Mouse (Mus musculus) inflammation-experienced regulatory T-cells, adult 16 weeks (primary cell): ENCODE measurements around the gene Cd79b. TPM values are rescaled to one million over a fixed set of nuclear protein-coding genes. Genes with fewer than 3 reads are reported as not detected.

Experiments used
- polyA plus RNA-seq: library from polyadenylated mRNA; unstranded; fragments of 100-300 nt; shearing (Covaris generic); gene quantifications from one replicate; pipeline ENCODE4 v1.2.1, GENCODE M21; 2017

Cd79b gene
- polyA plus RNA-seq = 56.1 TPM

DNA sequence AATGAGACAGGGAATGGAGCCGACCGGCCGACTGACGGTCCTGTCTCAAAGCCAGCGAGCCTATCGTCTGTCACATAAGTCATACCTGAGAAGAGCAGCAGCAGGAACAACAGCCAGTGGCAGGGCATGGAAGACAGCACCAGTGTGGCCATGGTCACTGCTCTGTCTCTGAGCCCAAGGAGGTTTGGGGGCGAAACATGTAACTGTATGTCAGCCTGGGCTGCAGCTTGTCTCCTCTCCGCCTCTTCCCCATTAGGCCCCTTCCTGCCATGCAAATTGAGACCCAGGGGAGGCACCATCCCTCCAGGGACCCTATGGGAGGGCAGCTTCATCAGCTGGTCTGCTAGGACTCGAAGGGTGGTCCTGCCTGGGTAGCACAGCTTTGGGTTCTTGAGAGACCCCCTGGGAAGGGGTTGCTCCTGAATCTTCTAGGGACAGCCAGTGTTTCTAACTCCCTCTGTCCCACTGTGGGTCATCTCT is at the start of gene Cd79b:
Gene Cd79b, minus strand, starts transcription at position 430 of the 480 bp plus-strand sequence.

DNA sequence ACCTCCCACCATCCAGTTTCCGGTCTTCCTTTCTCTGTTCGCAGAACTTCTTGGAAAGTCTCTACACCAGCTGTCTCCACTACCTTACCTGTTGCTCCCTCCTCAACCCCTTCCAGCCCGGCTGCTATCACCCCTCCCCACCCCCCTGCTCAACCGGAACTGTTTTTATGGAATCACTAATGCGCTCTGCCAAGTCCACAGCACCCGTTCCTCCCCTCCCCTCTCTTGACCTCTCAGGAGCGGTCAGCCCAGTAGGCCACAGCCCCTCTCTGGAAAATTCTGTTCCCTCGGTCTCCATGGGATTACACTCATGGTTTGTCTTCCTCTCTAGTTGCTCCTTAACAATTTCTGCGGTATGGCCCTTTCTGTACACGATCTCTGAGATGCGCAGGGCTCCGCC is 38.6 kb upstream of the Cd79b start, which contains the start of gene Scn4a:
Gene Scn4a, minus strand, starts transcription at position 101 of the 400 bp plus-strand sequence.

DNA sequence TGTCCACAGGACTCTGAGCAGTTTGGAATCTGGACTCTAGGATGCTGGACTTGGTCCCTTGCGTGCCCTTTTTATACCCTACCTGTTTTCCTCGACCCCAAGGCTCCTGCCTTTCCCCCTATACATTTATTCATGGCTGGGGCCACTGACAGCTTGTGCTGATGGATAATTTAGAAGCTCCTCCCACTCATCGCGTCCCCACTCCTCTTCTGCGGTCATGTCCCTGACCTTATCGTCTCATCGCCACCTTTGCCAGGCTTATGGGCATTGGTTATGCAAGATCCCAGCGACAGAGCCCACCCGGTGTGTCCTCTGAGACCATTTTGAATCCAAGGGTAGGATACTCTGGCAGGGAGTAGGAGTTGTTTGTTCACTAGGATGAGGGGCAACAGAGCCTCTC is 12.8 kb downstream of the Cd79b start, which contains the start of gene Gh:
Gene Gh, minus strand, starts transcription at position 101 of the 400 bp plus-strand sequence.

DNA sequence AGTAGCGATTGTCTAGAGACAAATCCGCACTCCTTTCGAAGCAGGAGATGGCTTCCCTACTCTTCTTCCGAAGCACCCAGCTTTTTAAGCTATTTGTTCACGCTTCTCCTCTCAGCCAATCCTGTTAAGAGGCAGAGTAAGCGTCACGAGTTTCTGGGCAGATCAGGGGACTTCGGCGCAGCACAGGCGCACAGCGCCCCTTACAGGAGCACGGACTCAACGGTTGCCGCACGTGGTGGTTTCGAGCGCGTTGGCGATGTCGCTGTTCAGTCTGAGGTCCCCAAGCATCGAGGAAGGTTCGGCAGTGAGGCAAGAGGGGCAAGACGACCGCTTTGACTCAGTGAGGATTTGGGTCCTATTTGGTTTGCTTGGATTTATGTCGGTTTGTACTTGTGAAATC is 38.1 kb downstream of the Cd79b start, which contains the start of gene Tcam1:
Gene Tcam1, plus strand, starts transcription at position 219 of the 400 bp plus-strand sequence.

DNA sequence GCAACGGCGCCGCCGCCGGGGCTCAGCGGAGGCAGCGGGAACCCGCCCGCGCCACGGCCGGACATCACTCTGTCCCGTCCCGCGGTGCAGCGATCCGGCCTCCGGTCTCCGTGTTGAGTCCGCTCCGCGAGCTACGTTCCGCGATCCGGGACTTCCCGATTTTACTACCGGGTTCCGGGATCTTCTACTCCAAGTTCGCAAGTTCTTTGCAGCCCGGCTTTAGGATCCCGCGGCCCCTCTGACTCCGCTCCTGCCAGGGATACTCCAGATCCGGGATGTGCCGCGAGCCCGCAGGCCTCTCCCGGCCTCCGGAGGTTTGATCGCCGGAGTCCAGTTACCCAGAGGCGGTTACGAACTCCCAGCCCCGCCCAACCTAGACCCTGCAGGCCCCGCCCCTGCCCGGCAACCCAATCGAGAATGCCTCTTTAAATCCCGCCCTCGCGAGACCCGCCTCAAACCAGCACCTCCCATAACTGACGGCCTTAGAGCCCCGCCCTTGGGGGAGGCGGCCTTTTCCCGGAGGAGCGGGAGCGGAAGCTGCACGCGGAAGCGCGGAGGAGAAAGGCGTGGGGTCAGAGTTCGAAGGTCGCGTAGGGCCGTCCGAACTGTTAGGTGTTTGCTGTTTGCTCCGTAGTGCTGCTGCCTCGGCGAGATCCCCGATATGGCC is 41.8 kb downstream of the Cd79b start, which contains the start of gene Smarcd2:
Gene Smarcd2, minus strand, starts transcription at position 329 of the 667 bp plus-strand sequence.

Other genes with a start within 250 kb of the Cd79b start
- 16.8 TPM for gene Taco1, start 248.7 kb downstream of the Cd79b start, polyA plus RNA-seq
- 15.5 TPM for gene Map3k3, start 230.1 kb downstream of the Cd79b start, polyA plus RNA-seq
- not detected for gene Gm10840, start 153.9 kb downstream of the Cd79b start, polyA plus RNA-seq
- gene Limd2, start 153.9 kb downstream of the Cd79b start, polyA plus RNA-seq = 952 TPM
- 41.8 TPM for gene Strada, start 112.6 kb downstream of the Cd79b start, polyA plus RNA-seq
- gene Ccdc47, start 98.4 kb downstream of the Cd79b start, polyA plus RNA-seq = 136 TPM
- 105 TPM for gene Ddx42, start 97.8 kb downstream of the Cd79b start, polyA plus RNA-seq
- gene Ftsj3, start 58.7 kb downstream of the Cd79b start, polyA plus RNA-seq = 86.4 TPM
- gene Psmc5, start 58.6 kb downstream of the Cd79b start, polyA plus RNA-seq = 203 TPM
- 18.2 TPM for gene Smarcd2, start 41.8 kb downstream of the Cd79b start, polyA plus RNA-seq
- gene Tcam1, start 38.1 kb downstream of the Cd79b start, polyA plus RNA-seq = not detected
- not detected for gene Gh, start 12.9 kb downstream of the Cd79b start, polyA plus RNA-seq
- gene Scn4a, start 38.5 kb upstream of the Cd79b start, polyA plus RNA-seq = not detected
- not detected for gene Prr29, start 50.7 kb upstream of the Cd79b start, polyA plus RNA-seq
- gene Icam2, start 73.3 kb upstream of the Cd79b start, polyA plus RNA-seq = 104 TPM
- gene Ern1, start 173.1 kb upstream of the Cd79b start, polyA plus RNA-seq = 2.3 TPM